Mouse (Mus musculus): ENCODE results near the gene Gtf3a. TPM values are rescaled to one million over a fixed set of nuclear protein-coding genes. Genes with fewer than 3 reads are reported as not detected.
A peak's percentile ranks its signal among the peaks of the same experiment; 100 is the strongest.

The Gtf3a gene
- polyA plus RNA-seq, 1 experiment from 2014 or later: 109 TPM

DNA sequence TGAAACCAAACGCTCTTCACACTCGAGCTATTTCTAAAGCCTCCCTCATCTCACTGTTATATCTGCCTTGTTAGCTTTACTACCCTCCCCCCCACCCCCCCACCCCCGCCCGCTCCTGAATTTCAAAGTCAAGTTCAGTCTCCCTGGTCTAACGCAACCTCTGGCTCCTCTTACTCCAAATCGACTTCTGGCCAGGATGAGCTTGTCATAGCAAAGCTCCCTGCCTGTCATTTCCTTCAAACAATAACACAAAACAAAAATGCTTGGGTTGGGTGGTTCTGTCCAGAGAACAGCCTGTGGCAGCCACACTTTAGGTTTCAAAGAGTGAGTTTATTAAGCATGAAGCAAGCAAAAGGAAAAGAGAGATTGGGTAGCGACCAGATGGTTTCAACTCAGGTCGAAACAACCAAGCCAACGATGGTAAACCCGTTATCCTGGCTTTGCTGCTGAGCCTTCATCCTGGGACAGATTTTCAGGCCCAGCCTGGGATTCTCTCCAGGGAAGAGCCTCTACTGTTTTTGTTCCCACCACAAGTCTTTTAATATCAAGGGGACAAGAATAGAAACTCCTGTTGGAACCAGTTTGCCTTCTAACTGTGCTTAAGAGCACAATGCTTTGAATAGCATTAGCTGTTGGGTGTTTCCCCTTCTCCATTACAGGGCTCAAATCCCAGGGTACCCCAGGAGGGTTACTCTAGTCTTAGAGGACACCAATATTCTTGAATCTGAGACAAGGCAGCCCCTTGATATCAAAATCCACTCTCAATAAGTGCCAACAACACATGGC lies 23.5 kb downstream of the Gtf3a start:
- no peak overlapping the region for H3K4me2 ChIP-seq (ENCODE audit: low read depth, low read length)
- no peak for ATAC-seq (ENCODE audit: insufficient read depth, low FRiP score)
- H3K9ac ChIP-seq (ENCODE audit: low read length): no peak overlapping the region
- no peaks in the 10 kb centered on the region for H3K9me3 ChIP-seq (replicated peaks; ENCODE audit: control insufficient read depth, low read length)
- WGBS: 54% methylated on average over 10 of the region's 10 CpGs
- H3K27me3 ChIP-seq (ENCODE audit: control insufficient read depth, insufficient read depth, low read length): no peaks in the 10 kb centered on the region
- no peaks in the 10 kb centered on the region for H3K36me3 ChIP-seq (ENCODE audit: control insufficient read depth, insufficient read depth, low read length)
- H3K27ac ChIP-seq (ENCODE audit: low read length): no peak overlapping the region; the same call in 1 of the 2 replicates
- H3K4me3 ChIP-seq (replicated peaks; ENCODE audit: low read length): no peak overlapping the region
- no peaks in the 10 kb centered on the region for H3K4me1 ChIP-seq (ENCODE audit: control insufficient read depth, insufficient read depth, low read length)

DNA sequence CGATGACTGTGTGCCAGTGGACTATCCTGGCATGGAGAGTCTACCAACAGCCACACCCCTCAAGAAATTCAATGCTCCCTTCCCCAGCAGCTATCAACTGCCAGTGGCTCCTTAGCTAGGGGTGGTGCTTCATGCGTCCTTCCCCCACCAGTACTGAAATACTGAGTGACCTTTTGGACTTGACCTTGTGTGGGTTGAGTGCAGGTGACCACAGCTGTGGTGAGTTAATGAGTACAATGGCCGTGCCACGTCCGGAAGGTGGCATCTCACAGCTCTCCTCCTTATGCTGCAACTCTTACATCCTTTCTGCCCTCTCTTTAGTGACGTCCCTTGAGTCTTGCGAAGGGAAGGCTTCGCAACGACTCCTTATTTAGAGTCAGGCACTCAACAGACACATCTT lies 24.9 kb downstream of the Gtf3a start:
- H3K27ac ChIP-seq (ENCODE audit: low read length): no peak overlapping the region
- no peak for ATAC-seq (ENCODE audit: insufficient read depth, low FRiP score)
- no peak overlapping the region for H3K4me2 ChIP-seq (ENCODE audit: low read depth, low read length)
- no peaks in the 10 kb centered on the region for H3K27me3 ChIP-seq (ENCODE audit: control insufficient read depth, insufficient read depth, low read length)
- H3K4me3 ChIP-seq (replicated peaks; ENCODE audit: low read length): no peak overlapping the region
- WGBS: 86% methylated on average over 9 of the region's 9 CpGs
- no peaks in the 10 kb centered on the region for H3K4me1 ChIP-seq (ENCODE audit: control insufficient read depth, insufficient read depth, low read length)
- no peaks in the 10 kb centered on the region for H3K36me3 ChIP-seq (ENCODE audit: control insufficient read depth, insufficient read depth, low read length)
- H3K9ac ChIP-seq (ENCODE audit: low read length): no peak overlapping the region
- H3K9me3 ChIP-seq (replicated peaks; ENCODE audit: control insufficient read depth, low read length): no peaks in the 10 kb centered on the region

DNA sequence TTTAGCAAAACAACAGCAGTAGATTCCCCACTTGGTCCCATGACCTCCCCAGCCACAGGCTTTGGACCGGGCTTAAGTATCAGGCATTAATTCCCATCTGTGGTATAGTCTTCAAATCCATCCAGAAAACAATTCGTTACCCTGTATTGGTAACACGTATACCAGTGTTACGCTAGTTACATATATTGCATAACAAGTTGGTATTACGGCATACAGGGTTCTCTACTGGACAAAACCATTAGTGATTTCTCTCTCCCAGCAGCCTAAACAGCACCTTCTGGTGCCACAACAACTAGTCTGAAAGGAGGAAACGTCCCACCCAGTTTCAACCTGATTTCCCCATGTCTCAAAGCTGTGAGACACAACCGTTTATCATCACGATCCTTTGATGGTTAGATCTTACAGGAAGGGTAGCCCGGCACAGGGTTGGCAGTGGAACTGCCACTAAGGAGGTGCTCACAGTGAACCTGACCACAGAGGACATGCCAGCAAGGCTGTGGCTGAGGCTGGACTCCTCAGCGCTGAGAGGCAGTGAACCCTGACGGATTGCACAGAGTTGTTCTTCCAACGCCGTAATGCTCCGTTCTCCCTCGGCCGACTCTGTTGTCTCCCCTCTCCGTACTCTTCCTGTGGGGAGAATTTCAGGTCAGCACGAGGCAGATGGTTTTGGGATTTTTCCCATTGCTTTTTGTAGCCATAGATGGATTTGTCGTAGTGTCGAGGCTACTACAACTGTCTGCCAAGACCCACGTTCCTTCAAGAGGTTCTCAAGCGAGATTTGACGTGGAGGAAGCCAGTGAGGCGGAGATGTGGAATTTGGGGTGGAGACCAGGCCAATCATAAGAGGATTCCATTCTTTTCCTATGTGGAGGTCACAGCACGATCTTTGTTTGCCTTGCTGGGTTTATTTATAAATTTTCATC lies 25.7 kb downstream of the Gtf3a start:
- Histone ChIP-seq H3K9me3 (replicated peaks; ENCODE audit: control insufficient read depth, low read length) (no peaks in the 10 kb centered on the region), H3K27me3 (ENCODE audit: control insufficient read depth, insufficient read depth, low read length) (no peaks in the 10 kb centered on the region), H3K4me1 (ENCODE audit: control insufficient read depth, insufficient read depth, low read length) (no peaks in the 10 kb centered on the region), H3K27ac (ENCODE audit: low read length) (peak overlapping the region; percentile 20; the same call in 1 of the 2 replicates), H3K4me3 (replicated peaks; ENCODE audit: low read length) (no peak overlapping the region), H3K36me3 (ENCODE audit: control insufficient read depth, insufficient read depth, low read length) (no peaks in the 10 kb centered on the region), H3K4me2 (ENCODE audit: low read depth, low read length) (peak overlapping the region; percentile 20; the same call in 1 of the 2 replicates), H3K9ac (ENCODE audit: low read length) (no peak overlapping the region)
- 60% methylated on average over 25 of the region's 25 CpGs for WGBS
- ATAC-seq (ENCODE audit: insufficient read depth, low FRiP score): no peak

GRCm38 (mm10) chr5:146974781-146975123 lies 26.3 kb downstream of the Gtf3a start:
- Histone ChIP-seq H3K9me3 (replicated peaks; ENCODE audit: control insufficient read depth, low read length) (no peaks in the 10 kb centered on the region), H3K4me2 (ENCODE audit: low read depth, low read length) (peak overlapping the region; percentile 20; the same call in 1 of the 2 replicates), H3K27ac (ENCODE audit: low read length) (peak overlapping the region; percentile 64), H3K9ac (ENCODE audit: low read length) (0 out of 2 replicates have a peak overlapping the region, but pooled peaks have one; percentile 13), H3K4me3 (replicated peaks; ENCODE audit: low read length) (no peak overlapping the region), H3K4me1 (ENCODE audit: control insufficient read depth, insufficient read depth, low read length) (no peaks in the 10 kb centered on the region), H3K27me3 (ENCODE audit: control insufficient read depth, insufficient read depth, low read length) (no peaks in the 10 kb centered on the region), H3K36me3 (ENCODE audit: control insufficient read depth, insufficient read depth, low read length) (no peaks in the 10 kb centered on the region)
- ATAC-seq (ENCODE audit: insufficient read depth, low FRiP score): no peak
- 15% methylated on average over 13 of the region's 13 CpGs for WGBS

DNA sequence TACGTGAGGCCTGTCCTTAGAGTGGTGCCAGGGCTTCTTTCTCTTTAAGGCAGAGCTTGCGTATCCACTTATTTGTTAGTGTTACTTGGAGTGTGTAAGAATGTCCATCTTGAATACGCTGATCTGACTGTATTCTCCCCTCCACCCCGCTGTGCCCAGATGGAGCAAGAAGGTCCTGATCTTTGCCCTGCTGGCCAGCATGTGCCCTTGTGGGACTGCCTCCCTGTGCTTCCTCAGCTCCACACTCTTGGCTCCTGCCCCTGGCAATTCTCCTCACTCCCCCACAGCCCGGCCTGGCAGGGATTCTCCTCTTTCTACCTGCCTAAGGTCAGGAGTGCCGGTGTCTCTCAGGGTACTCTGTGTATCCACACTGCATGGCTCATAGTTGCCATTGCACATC lies 32.9 kb downstream of the Gtf3a start:
- no peak overlapping the region for H3K27ac ChIP-seq (ENCODE audit: low read length)
- H3K9me3 ChIP-seq (replicated peaks; ENCODE audit: control insufficient read depth, low read length): no peaks in the 10 kb centered on the region
- H3K36me3 ChIP-seq (ENCODE audit: control insufficient read depth, insufficient read depth, low read length): no peaks in the 10 kb centered on the region
- H3K27me3 ChIP-seq (ENCODE audit: control insufficient read depth, insufficient read depth, low read length): peaks cover 5% of the 10 kb centered on the region; the same call in 1 of the 2 replicates
- H3K4me1 ChIP-seq (ENCODE audit: control insufficient read depth, insufficient read depth, low read length): no peaks in the 10 kb centered on the region
- no peak overlapping the region for H3K4me3 ChIP-seq (replicated peaks; ENCODE audit: low read length)
- ATAC-seq (ENCODE audit: insufficient read depth, low FRiP score): no peak
- H3K4me2 ChIP-seq (ENCODE audit: low read depth, low read length): no peak overlapping the region
- WGBS: 84% methylated on average over 6 of the region's 6 CpGs
- no peak overlapping the region for H3K9ac ChIP-seq (ENCODE audit: low read length)

DNA sequence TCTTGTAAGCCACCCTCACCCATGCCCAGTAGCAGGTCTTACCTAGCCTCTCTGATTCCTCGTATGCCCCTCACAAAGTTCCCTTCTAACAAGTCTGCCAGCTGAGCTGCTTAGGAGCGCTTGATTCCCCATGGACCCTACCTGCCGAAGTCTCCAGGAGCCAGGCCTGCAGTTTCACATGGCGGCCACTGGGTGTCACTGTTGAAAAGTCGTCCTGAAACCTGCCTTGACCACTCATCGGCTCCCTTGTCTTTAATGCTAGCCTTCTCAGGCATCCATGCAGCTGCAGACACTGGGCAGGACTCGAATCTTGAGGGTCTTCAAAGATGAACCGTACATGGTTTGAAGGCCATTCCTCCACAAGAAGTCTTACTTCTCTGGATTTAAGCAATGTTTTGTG lies 34.8 kb downstream of the Gtf3a start:
- no peaks in the 10 kb centered on the region for H3K9me3 ChIP-seq (replicated peaks; ENCODE audit: control insufficient read depth, low read length)
- no peaks in the 10 kb centered on the region for H3K36me3 ChIP-seq (ENCODE audit: control insufficient read depth, insufficient read depth, low read length)
- 6% methylated on average over 8 of the region's 8 CpGs for WGBS
- H3K4me2 ChIP-seq (ENCODE audit: low read depth, low read length): no peak overlapping the region
- ATAC-seq (ENCODE audit: insufficient read depth, low FRiP score): 0 out of 2 replicates have a peak, but pooled peaks have one; percentile 31
- no peak overlapping the region for H3K4me3 ChIP-seq (replicated peaks; ENCODE audit: low read length)
- H3K27ac ChIP-seq (ENCODE audit: low read length): no peak overlapping the region
- H3K27me3 ChIP-seq (ENCODE audit: control insufficient read depth, insufficient read depth, low read length): peaks cover 5% of the 10 kb centered on the region; the same call in 1 of the 2 replicates
- no peak overlapping the region for H3K9ac ChIP-seq (ENCODE audit: low read length)
- H3K4me1 ChIP-seq (ENCODE audit: control insufficient read depth, insufficient read depth, low read length): no peaks in the 10 kb centered on the region

- Histone ChIP-seq H3K9me3 (replicated peaks; ENCODE audit: control insufficient read depth, low read length) (no peaks in the 10 kb centered on the region), H3K36me3 (ENCODE audit: control insufficient read depth, insufficient read depth, low read length) (no peaks in the 10 kb centered on the region), H3K27ac (ENCODE audit: low read length) (no peak overlapping the region), H3K4me3 (replicated peaks; ENCODE audit: low read length) (no peak overlapping the region), H3K27me3 (ENCODE audit: control insufficient read depth, insufficient read depth, low read length) (peaks cover 5% of the 10 kb centered on the region; the same call in 1 of the 2 replicates), H3K4me2 (ENCODE audit: low read depth, low read length) (no peak overlapping the region), H3K9ac (ENCODE audit: low read length) (0 out of 2 replicates have a peak overlapping the region, but pooled peaks have one; percentile 9), H3K4me1 (ENCODE audit: control insufficient read depth, insufficient read depth, low read length) (no peaks in the 10 kb centered on the region)
- 66% methylated on average over 21 of the region's 21 CpGs for WGBS
- ATAC-seq (ENCODE audit: insufficient read depth, low FRiP score): no peak
Measured at GRCm38 (mm10) chr5:146985725-146986433, 37.4 kb downstream of the Gtf3a start.

DNA sequence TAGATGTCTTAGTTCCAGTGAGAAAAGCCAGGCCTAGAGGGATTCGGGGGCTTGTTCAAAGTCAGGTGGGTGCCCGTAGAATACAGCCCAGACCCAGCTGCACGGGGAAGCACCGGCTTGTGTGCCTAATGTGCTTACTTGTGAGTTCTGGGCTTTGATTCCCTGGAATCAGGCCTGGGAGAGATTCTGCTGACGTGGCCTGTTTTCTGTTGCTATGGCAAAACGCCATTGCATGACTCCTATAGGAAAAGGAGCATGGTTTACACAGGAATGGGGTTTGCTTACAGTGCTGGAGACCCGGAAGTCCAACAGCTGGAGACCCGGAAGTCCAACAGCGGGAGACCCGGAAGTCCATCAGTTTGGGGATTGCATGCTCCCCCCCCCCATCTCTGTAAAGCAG lies 39.1 kb downstream of the Gtf3a start:
- Histone ChIP-seq H3K4me2 (ENCODE audit: low read depth, low read length) (no peak overlapping the region), H3K9ac (ENCODE audit: low read length) (no peak overlapping the region), H3K9me3 (replicated peaks; ENCODE audit: control insufficient read depth, low read length) (no peaks in the 10 kb centered on the region), H3K4me1 (ENCODE audit: control insufficient read depth, insufficient read depth, low read length) (no peaks in the 10 kb centered on the region), H3K4me3 (replicated peaks; ENCODE audit: low read length) (no peak overlapping the region), H3K27me3 (ENCODE audit: control insufficient read depth, insufficient read depth, low read length) (peaks cover 5% of the 10 kb centered on the region; the same call in 1 of the 2 replicates), H3K27ac (ENCODE audit: low read length) (no peak overlapping the region), H3K36me3 (ENCODE audit: control insufficient read depth, insufficient read depth, low read length) (no peaks in the 10 kb centered on the region)
- no peak for ATAC-seq (ENCODE audit: insufficient read depth, low FRiP score)
- 69% methylated on average over 10 of the region's 10 CpGs for WGBS

All from stomach, embryonic 16.5 days (tissue).